Mouse (Mus musculus): ENCODE results near the gene Ppme1.

Gene Ppme1

GRCm38 (mm10) chr7:100279803-100280202 lies 92.3 kb downstream of the Ppme1 start:
- DNase-seq (ENCODE audit: low spot score) = no peak
